ENCODE assay signal across 17 mouse cellular contexts in the genomic region with DNA sequence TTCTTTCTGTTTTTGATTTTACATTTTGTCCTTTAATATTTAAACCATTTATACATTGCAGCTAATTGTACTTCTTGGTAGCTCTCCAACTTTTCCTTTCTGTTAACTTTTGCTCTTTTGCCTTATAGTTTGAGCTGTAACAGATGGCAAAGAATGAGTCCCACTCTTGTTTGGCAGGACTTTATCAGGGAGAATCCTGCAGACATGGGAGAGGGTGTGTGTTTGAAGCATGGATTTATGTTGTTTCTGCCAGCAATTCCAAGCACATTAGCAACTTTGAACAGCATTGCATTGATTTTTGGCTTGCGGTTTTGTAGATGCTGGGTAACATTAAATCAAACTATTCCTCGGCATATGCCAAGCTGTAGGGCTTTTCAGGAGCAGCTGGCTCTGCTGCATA. TPM values are rescaled to one million over a fixed set of nuclear protein-coding genes. Genes with fewer than 3 reads are reported as not detected.
DNase-seq lines count a peak whose midpoint lies in the region; ATAC-seq lines count a peak whose summit lies in the region.
"Had no signal": no experiment of that assay in that cellular context is flagged by ENCODE, and none has a peak within 500 bp of the region (broad histone marks: within the 10 kb centered on the region; RNA-seq: fewer than 3 reads in every experiment).

No protein-coding gene starts in this region.

- no peak for DNase-seq in frontal cortex, postnatal 25 days (ENCODE audit: low spot score in 2 of 2)
- peak; percentile 9 to 16 for DNase-seq in left cerebral cortex, postnatal 25 days (ENCODE audit: low spot score in 2 of 2)
- no peak for DNase-seq in left cerebral cortex, adult 18-20 months (ENCODE audit: low spot score in 2 of 2)
- DNase-seq in adipocyte (ENCODE audit: low spot score): peak; percentile 21
- DNase-seq in layer of hippocampus, adult 9-11 months: peak; percentile 42
- no peak for DNase-seq in urinary bladder, adult 18-20 months (ENCODE audit: low spot score in 2 of 2)
- DNase-seq in embryo, embryonic 10 days (ENCODE audit: low spot score): no peak
- DNase-seq: B cell, adult 2 months; cerebellum, postnatal 14 days; heart, adult 18-20 months; kidney, adult 8-10 months; liver; lung, postnatal 4 days; right cerebral cortex, adult 18-20 months had no signal

- peak; percentile 65 for ATAC-seq in frontal cortex, adult (ENCODE audit: low TSS enrichment)

- intact Hi-C loops in left cerebral cortex, postnatal 25 days (cut with DNase I): no loop called here

RNA-seq across cellular contexts. Expression of a gene that starts 13.1 kb away (rescaled TPM):
- total RNA-seq in left cerebral cortex, postnatal 25 days (2021): 1 to 10 TPM; 1.4 to 1.8 TPM
- total RNA-seq in left cerebral cortex, adult 18-20 months (2021): 1 to 10 TPM; 1.6 to 2.5 TPM
- total RNA-seq: hematopoietic stem cell, adult 5-6 weeks; monocyte, adult 5-6 weeks had no signal

RNA-seq across cellular contexts. Expression of a gene that starts 13.9 kb away (rescaled TPM):
- 10 to 100 TPM; 11.4 to 11.6 TPM for total RNA-seq in left cerebral cortex, postnatal 25 days (2021)
- total RNA-seq in left cerebral cortex, adult 18-20 months (2021): 10 to 100 TPM; 11.4 to 12.6 TPM
- total RNA-seq: monocyte, adult 5-6 weeks had no signal

Comparison
In these comparisons a context has a peak if more than half of its experiments do, and no peak if none do; other contexts are left out.
1. DNase-seq: peak in left cerebral cortex, postnatal 25 days (2 of 2), adipocyte (single experiment) and layer of hippocampus, adult 9-11 months (single experiment); none in frontal cortex, postnatal 25 days (0 of 2), left cerebral cortex, adult 18-20 months (0 of 2), urinary bladder, adult 18-20 months (0 of 2) and embryo, embryonic 10 days (single experiment).